Mouse (Mus musculus): ENCODE results near the gene Ddc. TPM values are rescaled to one million over a fixed set of nuclear protein-coding genes. Genes with fewer than 3 reads are reported as not detected.

Ddc gene
- total and polyA plus RNA-seq, 3 experiments: 0.17 to 0.33 TPM; not detected in 1

DNA sequence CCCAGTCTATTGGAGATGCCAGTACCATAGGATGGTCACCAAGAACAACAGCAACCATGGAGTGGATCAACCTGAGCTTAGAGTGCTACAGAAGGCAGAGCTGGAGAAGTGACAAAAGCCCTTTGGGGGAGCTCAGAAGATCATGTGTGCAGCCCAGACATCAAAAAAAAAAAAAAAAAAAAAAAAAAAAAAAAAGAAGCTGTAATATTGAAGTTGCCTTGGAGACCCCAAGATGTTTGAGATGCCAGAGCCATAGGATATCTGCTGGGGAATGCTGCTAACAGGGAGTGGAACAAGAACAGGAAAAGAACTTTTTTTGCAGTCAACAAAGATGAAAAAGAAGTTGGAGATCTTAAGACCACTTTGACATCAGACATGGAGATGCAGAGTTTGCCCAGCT is 7.6 kb upstream of the Ddc start:
- H3K27me3 ChIP-seq (replicated peaks): no peaks in the 10 kb centered on the region
- no peak overlapping the region for H3K4me3 ChIP-seq (replicated peaks in 1 of 3; ENCODE audit: low read depth in 2 of 3, low read length in 2 of 3, poor library complexity in 1 of 3)
- dilution Hi-C loops (cut with MboI; ENCODE audit: extremely low pct_ligation_motif_present, extremely low pct_unique_long_range_greater_than_20kb, low sequenced_read_pairs): no loop called here
- no peaks in the 10 kb centered on the region for H3K36me3 ChIP-seq (replicated peaks in 1 of 2; ENCODE audit: control insufficient read depth in 1 of 2, insufficient read depth in 1 of 2, low read length in 1 of 2)
- H3K9me3 ChIP-seq (replicated peaks; ENCODE audit: low read length): no peaks in the 10 kb centered on the region
- H3K9ac ChIP-seq (ENCODE audit: insufficient read depth, low read depth): no peak overlapping the region
- H3K4me2 ChIP-seq (ENCODE audit: insufficient read depth, low read depth, poor library complexity, severe bottlenecking): no peak overlapping the region
- H3K79me2 ChIP-seq (replicated peaks; ENCODE audit: control insufficient read depth, extremely low read depth, insufficient read depth, poor library complexity, severe bottlenecking): no peaks in the 10 kb centered on the region
- peaks cover 8 to 36% of the 10 kb centered on the region in 2 experiments for H3K4me1 ChIP-seq (ENCODE audit: control insufficient read depth in 1 of 2, insufficient read depth in 2 of 2)
- in situ Hi-C loops (cut with MboI; ENCODE audit: low pct_ligation_motif_present, low pct_unique_long_range_greater_than_20kb, low sequenced_read_pairs): no loop called here
- H3K27ac ChIP-seq (ENCODE audit: insufficient read depth, low read depth): no peak overlapping the region
- no peak for DNase-seq (ENCODE audit: extremely low read depth)
- TF ChIP-seq ZNF384 (IDR thresholded peaks at IDR 0.05; ENCODE audit: low read depth, low read length): peak; percentile 89
- TF ChIP-seq E2F4 (IDR thresholded peaks at IDR 0.05; ENCODE audit: insufficient replicate concordance, low read depth, low read length): no peak

- Histone ChIP-seq H3K9me3 (replicated peaks; ENCODE audit: low read length) (no peaks in the 10 kb centered on the region), H3K27me3 (replicated peaks) (no peaks in the 10 kb centered on the region), H3K4me1 (ENCODE audit: control insufficient read depth in 1 of 2, insufficient read depth in 2 of 2) (peaks cover 8 to 36% of the 10 kb centered on the region in 2 experiments), H3K27ac (ENCODE audit: insufficient read depth, low read depth) (no peak overlapping the region), H3K4me2 (ENCODE audit: insufficient read depth, low read depth, poor library complexity, severe bottlenecking) (no peak overlapping the region), H3K36me3 (replicated peaks in 1 of 2; ENCODE audit: control insufficient read depth in 1 of 2, insufficient read depth in 1 of 2, low read length in 1 of 2) (no peaks in the 10 kb centered on the region), H3K79me2 (replicated peaks; ENCODE audit: control insufficient read depth, extremely low read depth, insufficient read depth, poor library complexity, severe bottlenecking) (no peaks in the 10 kb centered on the region), H3K4me3 (replicated peaks in 1 of 3; ENCODE audit: low read depth in 2 of 3, low read length in 2 of 3, poor library complexity in 1 of 3) (no peak overlapping the region), H3K9ac (ENCODE audit: insufficient read depth, low read depth) (no peak overlapping the region)
- in situ Hi-C loops (cut with MboI; ENCODE audit: low pct_ligation_motif_present, low pct_unique_long_range_greater_than_20kb, low sequenced_read_pairs): no loop called here
- dilution Hi-C loops (cut with MboI; ENCODE audit: extremely low pct_ligation_motif_present, extremely low pct_unique_long_range_greater_than_20kb, low sequenced_read_pairs): no loop called here
- TF ChIP-seq IRF4 (IDR thresholded peaks at IDR 0.05; ENCODE audit: low read depth, low read length) (peak; percentile 84), EP300 (IDR thresholded peaks at IDR 0.05; ENCODE audit: low read length) (peak; percentile 64), TCF12 (IDR thresholded peaks at IDR 0.05; ENCODE audit: low read depth, low read length) (no peak)
- DNase-seq (ENCODE audit: extremely low read depth): no peak
These were observed 7.1 kb upstream of the Ddc start for GRCm38 (mm10) chr11:11904995-11905394.

DNA sequence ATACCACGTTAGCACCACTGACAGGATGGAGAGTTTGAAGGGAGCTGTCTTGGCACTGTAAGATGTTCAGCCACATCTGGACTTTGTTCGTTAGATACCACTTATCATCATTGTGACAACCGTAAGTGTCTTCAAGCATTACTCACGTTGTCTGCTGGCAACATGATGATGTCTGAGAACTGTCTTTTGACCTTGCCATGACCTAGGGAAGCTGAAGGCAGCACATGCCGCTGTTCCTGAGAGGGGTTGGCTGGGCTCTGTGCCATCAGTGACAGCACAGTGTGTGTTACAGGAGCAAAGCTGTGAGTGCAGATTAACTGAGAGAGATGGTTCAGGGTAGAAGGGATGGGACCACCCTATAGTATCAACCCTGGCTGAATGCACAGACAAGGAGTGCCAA is 3.6 kb upstream of the Ddc start:
- Histone ChIP-seq H3K27me3 (replicated peaks) (no peaks in the 10 kb centered on the region), H3K27ac (ENCODE audit: insufficient read depth, low read depth) (no peak overlapping the region), H3K4me1 (ENCODE audit: control insufficient read depth in 1 of 2, insufficient read depth in 2 of 2) (peaks cover 8 to 23% of the 10 kb centered on the region in 2 experiments), H3K79me2 (replicated peaks; ENCODE audit: control insufficient read depth, extremely low read depth, insufficient read depth, poor library complexity, severe bottlenecking) (no peaks in the 10 kb centered on the region), H3K9me3 (replicated peaks; ENCODE audit: low read length) (no peaks in the 10 kb centered on the region), H3K4me3 (replicated peaks in 1 of 3; ENCODE audit: low read depth in 2 of 3, low read length in 2 of 3, poor library complexity in 1 of 3) (no peak overlapping the region), H3K4me2 (ENCODE audit: insufficient read depth, low read depth, poor library complexity, severe bottlenecking) (no peak overlapping the region), H3K9ac (ENCODE audit: insufficient read depth, low read depth) (no peak overlapping the region), H3K36me3 (replicated peaks in 1 of 2; ENCODE audit: control insufficient read depth in 1 of 2, insufficient read depth in 1 of 2, low read length in 1 of 2) (no peaks in the 10 kb centered on the region)
- no peak for DNase-seq (ENCODE audit: extremely low read depth)
- dilution Hi-C loops (cut with MboI; ENCODE audit: extremely low pct_ligation_motif_present, extremely low pct_unique_long_range_greater_than_20kb, low sequenced_read_pairs) (no loop called here), in situ Hi-C loops (cut with MboI; ENCODE audit: low pct_ligation_motif_present, low pct_unique_long_range_greater_than_20kb, low sequenced_read_pairs) (no loop called here)
- TF ChIP-seq ZNF384 (IDR thresholded peaks at IDR 0.05; ENCODE audit: low read depth, low read length) (no peak), BHLHE40 (IDR thresholded peaks at IDR 0.05; ENCODE audit: low read depth, low read length) (no peak), USF2 (conservative IDR thresholded peaks at IDR 0.05; ENCODE audit: low read depth, low read length) (no peak), PAX5 (IDR thresholded peaks at IDR 0.05; ENCODE audit: low read length) (no peak), E2F4 (IDR thresholded peaks at IDR 0.05; ENCODE audit: insufficient replicate concordance, low read depth, low read length) (no peak), CTCF (conservative IDR thresholded peaks at IDR 0.05 in 1 of 2, IDR thresholded peaks at IDR 0.05 in 1 of 2; ENCODE audit: low read depth in 2 of 2, low read length in 2 of 2) (no peak), MYC (IDR thresholded peaks at IDR 0.05; ENCODE audit: low read depth, low read length) (no peak), MAZ (IDR thresholded peaks at IDR 0.05; ENCODE audit: low read depth, low read length) (no peak), ZMIZ1 (IDR thresholded peaks at IDR 0.05; ENCODE audit: low read depth, low read length) (no peak), CHD1 (IDR thresholded peaks at IDR 0.05; ENCODE audit: low read depth, low read length) (no peak), POLR2A (IDR thresholded peaks at IDR 0.05; ENCODE audit: low read depth, low read length) (no peak), ZC3H11A (IDR thresholded peaks at IDR 0.05; ENCODE audit: low read depth, low read length) (no peak), ETS1 (conservative IDR thresholded peaks at IDR 0.05; ENCODE audit: low read depth, low read length) (no peak), MAFK (IDR thresholded peaks at IDR 0.05; ENCODE audit: insufficient replicate concordance, low read length) (no peak), ZKSCAN1 (IDR thresholded peaks at IDR 0.05; ENCODE audit: borderline replicate concordance, low read depth, low read length) (no peak), UBTF (IDR thresholded peaks at IDR 0.05; ENCODE audit: low read depth, low read length) (no peak), NELFE (IDR thresholded peaks at IDR 0.05; ENCODE audit: low read depth, low read length) (no peak)

Measured in CH12.LX (cell line).